Mouse (Mus musculus) neural tube, embryonic 14.5 days (tissue): ENCODE results near the gene Gm20715. TPM values are rescaled to one million over a fixed set of nuclear protein-coding genes. Genes with fewer than 3 reads are reported as not detected.
A peak's percentile ranks its signal among the peaks of the same experiment; 100 is the strongest.

Experiments used
- ATAC-seq: fragments of 200-750 bp; cut with Nextera tagmentation; 2 replicates; pipeline ENCODE4 v1.8.0; 2017; ENCODE audit warnings: low read depth, mild to moderate bottlenecking, moderate TSS enrichment, moderate library complexity
- H3K27ac ChIP-seq: fragments of 300-500 bp; sonication (generic); 2 replicates; pipeline ENCODE4 v1.5.1; 2014; ENCODE audit warnings: low read depth, mild to moderate bottlenecking, control low read depth, low read length, moderate library complexity, mixed read lengths
- H3K27me3 ChIP-seq: fragments of 300-500 bp; sonication (generic); 2 replicates; pipeline ENCODE4 v1.6.1; 2014; ENCODE audit warnings: low read length; ENCODE audit not compliant: control insufficient read depth, insufficient read depth
- H3K36me3 ChIP-seq: fragments of 300-500 bp; sonication (generic); 2 replicates; pipeline ENCODE4 v1.6.1; 2014; ENCODE audit warnings: low read length, mixed read lengths; ENCODE audit not compliant: control insufficient read depth, insufficient read depth
- H3K4me1 ChIP-seq: fragments of 300-500 bp; sonication (generic); 2 replicates; pipeline ENCODE4 v1.6.1; 2014; ENCODE audit warnings: low read length; ENCODE audit not compliant: control insufficient read depth, insufficient read depth
- H3K4me2 ChIP-seq: fragments of 300-500 bp; sonication (generic); 2 replicates; pipeline ENCODE4 v1.6.1; 2014; ENCODE audit warnings: mild to moderate bottlenecking, low read depth, low read length, control low read depth
- H3K4me3 ChIP-seq: fragments of 300-500 bp; sonication (generic); 2 replicates; pipeline ENCODE4 v1.5.1; 2014; ENCODE audit warnings: low read depth, low read length, control low read depth, mixed read lengths
- H3K9ac ChIP-seq: fragments of 300-500 bp; sonication (generic); replicated peaks from 2 replicates; pipeline ENCODE4 v1.6.1; 2014; ENCODE audit warnings: low read depth, mild to moderate bottlenecking, control low read depth, low read length, mixed read lengths
- H3K9me3 ChIP-seq: fragments of 300-500 bp; sonication (generic); 2 replicates; pipeline ENCODE4 v1.6.1; 2016; ENCODE audit warnings: low read length; ENCODE audit not compliant: control insufficient read depth
- WGBS: fragments of 180-500 bp; shearing (Covaris S2); extraction: QIAGEN DNeasy Blood & Tissue Kit; methylation state at CpG from one replicate; pipeline ENCODE4 v1.1.7; 2014; 5-methylcytosine and 5-hydroxymethylcytosine counted together
- polyA plus RNA-seq: library from polyadenylated mRNA; unstranded; fragments of >200 nt; fragmentation: Nextera tagmentation; extraction: Ambion mirVana; gene quantifications from 2 replicates; pipeline ENCODE4 v1.2.1, GENCODE M21; 2014

The Gm20715 gene
- polyA plus RNA-seq, 1 experiment from 2014 or later, result not detected

DNA sequence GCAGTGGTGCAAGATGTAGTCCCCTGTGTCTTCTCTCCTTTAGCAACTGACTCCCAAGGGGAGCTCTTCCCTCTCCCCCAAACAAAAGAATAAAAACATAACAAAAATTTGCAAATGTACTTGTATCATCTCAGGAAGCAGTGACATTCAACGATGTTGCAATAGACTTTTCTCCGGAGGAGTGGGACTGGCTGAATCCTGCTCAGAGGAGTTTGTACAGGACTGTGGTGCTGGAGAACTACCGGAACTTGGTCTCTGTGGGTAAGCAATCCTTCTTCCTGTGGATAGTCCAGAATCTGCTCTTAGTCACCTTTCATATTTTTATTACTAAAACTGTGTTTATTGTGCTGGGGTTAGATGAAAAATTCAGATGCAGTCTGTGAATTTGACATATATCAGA lies 37.1 kb upstream of the Gm20715 start:
- 91% methylated on average over 3 of the region's 3 CpGs for WGBS
- no peaks in the 10 kb centered on the region for H3K36me3 ChIP-seq
- H3K27ac ChIP-seq, result no peak overlapping the region
- H3K9ac ChIP-seq, result no peak overlapping the region
- no peak for ATAC-seq
- no peaks in the 10 kb centered on the region for H3K9me3 ChIP-seq
- H3K4me1 ChIP-seq, result no peaks in the 10 kb centered on the region
- no peaks in the 10 kb centered on the region for H3K27me3 ChIP-seq
- no peak overlapping the region for H3K4me3 ChIP-seq
- no peak overlapping the region for H3K4me2 ChIP-seq

DNA sequence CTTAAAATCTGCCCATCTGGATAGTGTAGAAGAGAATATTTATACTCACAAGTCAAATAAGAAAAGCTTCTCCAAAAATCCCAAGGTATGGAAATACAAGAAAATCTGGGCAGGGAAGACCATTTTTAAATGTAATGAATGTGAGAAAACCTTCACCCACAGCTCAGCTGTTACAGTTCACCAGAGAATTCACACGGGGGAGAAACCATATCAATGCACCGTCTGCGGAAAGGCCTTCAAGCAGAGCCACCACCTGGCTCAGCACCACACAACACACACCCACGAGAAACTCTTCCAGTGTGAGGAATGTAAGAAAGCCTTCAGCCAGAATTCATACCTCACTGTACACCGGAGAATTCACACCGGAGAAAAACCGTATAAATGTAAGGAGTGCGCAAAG lies 31.6 kb upstream of the Gm20715 start:
- WGBS, result 86% methylated on average over 8 of the region's 8 CpGs
- Histone ChIP-seq H3K27ac (no peak overlapping the region), H3K9ac (no peak overlapping the region), H3K36me3 (no peaks in the 10 kb centered on the region), H3K9me3 (no peaks in the 10 kb centered on the region), H3K27me3 (no peaks in the 10 kb centered on the region), H3K4me2 (no peak overlapping the region), H3K4me3 (no peak overlapping the region), H3K4me1 (no peaks in the 10 kb centered on the region; the same call in 1 of the 2 replicates)
- ATAC-seq, result no peak

DNA sequence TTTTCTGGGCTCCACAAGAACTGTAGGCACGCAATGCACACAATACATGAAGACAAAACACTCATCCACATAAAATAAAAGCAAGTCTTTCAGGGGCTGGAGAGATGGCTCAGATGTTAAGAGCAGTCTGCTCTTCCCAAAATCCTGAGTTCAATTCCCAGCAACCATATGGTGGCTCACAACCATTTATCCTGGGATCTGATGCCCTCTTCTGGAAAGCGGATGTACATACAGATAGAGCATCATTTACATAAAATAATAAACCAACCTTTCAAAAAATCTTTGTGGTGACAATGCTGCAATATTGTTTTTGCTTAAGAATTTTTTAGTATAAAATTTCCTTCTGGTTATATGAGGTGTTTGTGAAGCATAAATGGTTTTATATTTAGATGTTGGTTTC lies 28.6 kb upstream of the Gm20715 start:
- 87% methylated on average over 2 of the region's 2 CpGs for WGBS
- ATAC-seq, result no peak

DNA sequence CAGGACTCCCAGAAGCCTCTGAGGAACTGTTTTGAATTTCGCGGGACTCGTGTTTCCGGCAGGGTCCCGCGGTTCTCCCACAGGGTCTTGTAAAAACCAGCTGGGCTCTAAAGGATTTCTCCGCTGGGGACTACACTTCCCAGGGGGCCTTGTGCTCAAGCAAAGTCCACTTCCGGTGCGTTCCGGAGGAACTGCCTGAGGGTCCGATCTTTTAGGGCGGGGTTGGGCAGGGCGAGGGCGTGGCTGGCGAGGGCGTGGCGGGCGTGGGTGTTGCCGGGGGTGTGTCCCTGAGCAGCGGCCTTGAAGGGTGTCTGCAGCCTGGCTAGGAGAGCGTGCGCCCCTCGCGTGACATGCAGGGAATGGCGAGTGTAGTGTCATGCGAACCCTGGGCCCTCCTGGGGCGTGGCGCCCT lies 27.0 kb upstream of the Gm20715 start, which contains the start of gene Zfp28:
TSS of gene Zfp28 (plus strand) at position 252 of the 412 bp plus-strand sequence.
- under 1% methylated on average over 28 of the region's 28 CpGs for whole genome bisulfite sequencing
- H3K36me3 ChIP-seq, result no peaks in the 10 kb centered on the region
- ATAC-seq, result peak; percentile 97
- H3K9me3 ChIP-seq, result no peaks in the 10 kb centered on the region
- no peaks in the 10 kb centered on the region for H3K27me3 ChIP-seq
- peak within 1 kb of the TSS; percentile 69 for H3K4me3 ChIP-seq
- peaks cover 5% of the 10 kb centered on the region; the same call in 1 of the 2 replicates for H3K4me1 ChIP-seq
- peak within 1 kb of the TSS; percentile 91 for H3K4me2 ChIP-seq
- H3K27ac ChIP-seq, result no peak within 1 kb of the TSS
- H3K9ac ChIP-seq, result peak within 1 kb of the TSS; percentile 73

More for the DNA sequence above, 28.6 kb upstream of the Gm20715 start:
- H3K4me3 ChIP-seq, result no peak overlapping the region
- H3K36me3 ChIP-seq, result no peaks in the 10 kb centered on the region
- no peak overlapping the region for H3K4me2 ChIP-seq
- no peaks in the 10 kb centered on the region for H3K9me3 ChIP-seq
- H3K27me3 ChIP-seq, result no peaks in the 10 kb centered on the region
- H3K27ac ChIP-seq, result no peak overlapping the region
- no peak overlapping the region for H3K9ac ChIP-seq
- H3K4me1 ChIP-seq, result peaks cover 5% of the 10 kb centered on the region; the same call in 1 of the 2 replicates

DNA sequence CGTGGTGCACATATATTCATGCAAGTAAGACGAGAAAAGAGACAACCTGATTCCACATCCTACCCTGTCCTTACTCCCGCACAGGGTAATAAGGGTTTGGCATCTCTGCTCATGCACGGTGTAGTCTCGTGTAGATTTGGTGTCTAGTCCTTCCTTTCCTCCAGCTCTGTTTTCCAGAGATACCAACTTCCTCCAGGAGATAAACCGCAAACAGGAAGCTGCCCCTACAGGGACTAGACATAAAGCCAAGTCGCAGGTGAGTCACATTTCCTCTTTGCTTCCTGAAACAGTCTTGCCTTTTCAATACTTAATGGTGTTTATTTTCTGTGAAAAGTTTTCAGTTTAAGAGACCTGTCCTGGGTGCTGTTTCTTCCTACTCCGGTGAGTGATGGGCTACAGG lies 26.1 kb upstream of the Gm20715 start:
- 72% methylated on average over 8 of the region's 8 CpGs for WGBS
- 0 out of 2 replicates have a peak, but pooled peaks have one; percentile 7 for ATAC-seq
- Histone ChIP-seq H3K4me1 (peaks cover 5% of the 10 kb centered on the region; the same call in 1 of the 2 replicates), H3K27me3 (no peaks in the 10 kb centered on the region), H3K9ac (peak overlapping the region; percentile 73; the same call in 1 of the 2 replicates), H3K36me3 (no peaks in the 10 kb centered on the region), H3K9me3 (no peaks in the 10 kb centered on the region), H3K4me3 (peak overlapping the region; percentile 69), H3K4me2 (peak overlapping the region; percentile 91), H3K27ac (no peak overlapping the region)

DNA sequence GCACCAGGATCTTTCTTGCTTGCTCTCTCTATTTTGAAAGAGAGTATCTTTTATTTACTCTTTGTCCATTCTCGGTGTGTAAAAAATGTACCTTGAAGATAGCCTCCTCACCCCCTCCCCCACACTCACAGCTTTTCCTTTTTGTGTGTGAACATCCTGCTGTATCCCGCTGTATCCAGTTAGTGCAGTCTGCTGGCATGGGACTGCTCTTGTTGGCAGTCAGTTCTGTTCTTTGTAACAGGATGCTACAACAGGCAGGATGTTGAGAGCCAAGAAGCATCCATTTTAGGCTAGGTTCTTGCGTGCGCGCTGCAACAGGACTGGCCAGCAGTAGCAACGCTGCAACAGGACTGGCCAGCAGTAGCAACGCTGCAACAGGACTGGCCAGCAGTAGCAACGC lies 23.1 kb upstream of the Gm20715 start:
- no peaks in the 10 kb centered on the region for H3K27me3 ChIP-seq
- no peak overlapping the region for H3K9ac ChIP-seq
- WGBS, result 92% methylated on average over 8 of the region's 8 CpGs
- H3K36me3 ChIP-seq, result peaks cover 21% of the 10 kb centered on the region
- ATAC-seq, result no peak
- H3K27ac ChIP-seq, result no peak overlapping the region
- H3K9me3 ChIP-seq, result no peaks in the 10 kb centered on the region
- peaks cover 5% of the 10 kb centered on the region; the same call in 1 of the 2 replicates for H3K4me1 ChIP-seq
- H3K4me2 ChIP-seq, result no peak overlapping the region
- H3K4me3 ChIP-seq, result no peak overlapping the region

DNA sequence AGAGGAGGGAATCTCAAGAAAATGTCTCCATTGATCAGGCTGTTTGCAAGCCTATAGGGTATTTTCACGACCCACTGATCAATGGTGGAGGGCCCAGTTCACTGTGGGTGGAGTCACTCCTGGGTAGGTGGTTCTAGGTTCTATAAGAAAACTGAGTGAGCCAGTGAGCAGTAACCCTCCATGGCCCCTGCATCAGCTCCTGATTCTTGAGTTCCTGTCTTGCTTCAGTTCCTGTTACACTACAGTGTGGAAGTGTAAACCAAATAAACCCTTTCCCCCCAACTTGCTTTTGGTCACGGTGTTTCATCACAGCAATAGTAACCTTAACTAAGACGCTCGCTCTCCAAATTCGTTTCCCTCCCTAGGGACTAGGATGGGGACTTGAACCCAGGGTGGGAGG lies 21.1 kb upstream of the Gm20715 start:
- WGBS, result 86% methylated on average over 5 of the region's 5 CpGs
- Histone ChIP-seq H3K9ac (no peak overlapping the region), H3K27ac (no peak overlapping the region), H3K4me2 (no peak overlapping the region), H3K4me1 (peaks cover 1% of the 10 kb centered on the region; the same call in 1 of the 2 replicates), H3K27me3 (no peaks in the 10 kb centered on the region), H3K9me3 (no peaks in the 10 kb centered on the region), H3K4me3 (no peak overlapping the region), H3K36me3 (peaks cover 28% of the 10 kb centered on the region)
- no peak for ATAC-seq

DNA sequence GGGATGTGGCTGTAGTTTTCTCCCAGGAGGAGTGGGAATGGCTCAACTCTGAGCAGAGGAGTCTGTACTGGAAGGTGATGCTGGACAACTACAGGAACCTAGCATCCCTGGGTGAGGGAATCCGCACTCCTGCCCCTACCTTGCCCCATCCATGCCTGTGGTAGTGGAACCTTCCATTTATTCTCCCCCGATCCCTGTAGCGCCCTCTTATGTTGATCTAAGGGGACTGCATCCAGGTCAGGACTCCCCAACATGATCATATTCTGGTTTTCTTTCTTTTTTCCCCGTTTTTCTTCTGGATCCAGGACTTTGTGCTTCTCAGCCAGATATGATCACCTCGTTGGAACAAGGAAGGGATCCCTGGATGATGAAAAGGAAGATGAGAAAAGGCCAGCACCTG lies 20.6 kb upstream of the Gm20715 start:
- Histone ChIP-seq H3K27ac (no peak overlapping the region), H3K9me3 (no peaks in the 10 kb centered on the region), H3K27me3 (no peaks in the 10 kb centered on the region), H3K4me3 (no peak overlapping the region), H3K9ac (no peak overlapping the region), H3K36me3 (peaks cover 28% of the 10 kb centered on the region), H3K4me1 (no peaks in the 10 kb centered on the region), H3K4me2 (no peak overlapping the region)
- no peak for ATAC-seq
- 77% methylated on average over 5 of the region's 5 CpGs for WGBS

DNA sequence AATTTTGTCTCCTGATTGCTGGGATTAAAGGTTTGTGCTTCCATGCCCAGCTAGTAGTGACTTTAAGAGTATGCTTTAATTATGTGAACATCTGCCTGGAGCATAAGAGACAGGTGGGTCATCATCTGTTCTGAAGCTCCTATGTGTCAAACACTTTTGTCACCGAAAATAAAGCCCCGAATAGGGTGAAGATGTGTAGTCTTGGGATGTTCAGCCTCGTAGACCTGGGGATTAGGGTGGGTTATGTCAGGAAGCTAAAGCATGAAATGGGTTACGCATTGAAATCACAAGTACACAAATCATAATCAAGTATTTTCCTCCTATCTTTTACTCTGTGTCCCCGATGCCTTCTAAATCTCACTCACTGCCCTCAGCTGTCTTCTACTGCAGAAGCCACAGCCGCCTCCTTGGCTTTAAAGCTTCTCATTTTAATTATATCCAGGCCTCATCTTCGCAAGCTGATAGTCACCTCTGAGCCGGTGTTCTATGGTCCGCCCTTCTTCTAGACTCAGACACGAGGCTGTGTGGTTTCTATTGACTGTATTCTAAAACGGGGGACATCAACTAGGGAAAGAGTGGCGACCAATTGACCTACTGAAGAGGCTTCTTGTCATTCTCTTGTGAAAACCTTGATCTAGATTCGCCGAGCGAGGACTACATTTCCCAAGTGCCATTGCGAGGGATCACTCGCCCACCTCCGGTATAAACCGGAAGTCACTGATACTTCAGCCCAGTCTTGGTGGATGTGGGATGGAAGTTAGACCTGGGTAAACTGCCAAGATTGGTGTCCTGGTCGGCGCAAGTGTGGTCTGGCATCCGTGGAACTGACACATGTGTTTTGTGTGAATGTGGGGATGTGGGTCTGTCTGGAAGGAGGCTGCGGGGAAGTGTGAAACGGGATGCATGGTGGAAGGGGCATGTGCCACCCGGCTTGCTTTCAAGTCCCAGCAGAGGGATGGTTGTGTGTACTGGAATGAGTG lies 11.8 kb upstream of the Gm20715 start, which contains the start of gene Smim17:
TSS of gene Smim17 (plus strand) at position 720 of the 980 bp plus-strand sequence.
- Histone ChIP-seq H3K4me3 (peak within 1 kb of the TSS; percentile 30), H3K9me3 (no peaks in the 10 kb centered on the region), H3K36me3 (peaks cover 8% of the 10 kb centered on the region; the same call in 1 of the 2 replicates), H3K4me2 (peak within 1 kb of the TSS; percentile 62), H3K27ac (no peak within 1 kb of the TSS), H3K4me1 (0 out of 2 replicates have a peak, but pooled peaks cover 5% of the 10 kb centered on the region), H3K27me3 (no peaks in the 10 kb centered on the region), H3K9ac (peak within 1 kb of the TSS; percentile 49)
- ATAC-seq, result peak; percentile 91
- 26% methylated on average over 25 of the region's 25 CpGs for WGBS
